Mouse (Mus musculus): ENCODE measurements around the gene Zfp600.
"Not testable (repeated sequence)": the region's sequence is repeated elsewhere in the genome, so short reads cannot be mapped to it uniquely, and the experiment has no call there.

DNA sequence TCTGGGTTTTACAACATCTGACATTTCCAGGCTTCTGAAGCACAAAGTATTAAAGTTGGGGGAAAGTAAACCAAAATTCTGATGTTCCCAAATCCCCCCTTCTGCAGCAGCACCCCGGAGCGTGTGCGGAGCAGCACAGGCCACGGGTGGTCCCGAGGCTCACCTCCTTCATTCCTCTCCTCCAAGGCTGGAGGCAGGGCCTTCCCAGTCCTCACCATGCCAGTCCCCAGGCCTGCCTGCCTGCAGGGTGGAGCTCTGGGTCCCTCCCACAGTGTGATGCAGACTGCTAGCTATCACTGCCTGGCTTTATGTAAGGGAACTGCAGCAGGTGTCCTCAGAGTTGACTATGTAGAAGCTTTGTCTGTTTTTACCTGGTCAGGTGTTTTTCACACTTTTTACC is 85.5 kb downstream of the Zfp600 start:
- not testable (repeated sequence) for TF ChIP-seq CTCF (IDR thresholded peaks at IDR 0.05; ENCODE audit: low read depth, low read length); TAL1 (conservative IDR thresholded peaks at IDR 0.05; ENCODE audit: low read depth, low read length); GATA2 (IDR thresholded peaks at IDR 0.05; ENCODE audit: borderline replicate concordance, low read depth, low read length); GATA1 (IDR thresholded peaks at IDR 0.05; ENCODE audit: borderline replicate concordance, low read length); POLR2AphosphoS5 (IDR thresholded peaks at IDR 0.05; ENCODE audit: insufficient replicate concordance, low read depth, low read length)
